Mouse (Mus musculus) ES-E14 (cell line): Measurements from ENCODE around the gene Tbc1d10c. TPM values are rescaled to one million over a fixed set of nuclear protein-coding genes. Genes with fewer than 3 reads are reported as not detected.
A peak's percentile ranks its signal among the peaks of the same experiment; 100 is the strongest.

ENCODE experiments used
- DNase-seq: peaks from one replicate; pipeline ENCODE4 v3.0.0-alpha.2; 2013; ENCODE audit warnings: low read depth, low spot score
- H3K27ac ChIP-seq: 2 replicates; pipeline ENCODE4 v1.5.1; 2012; ENCODE audit warnings: low read depth, mild to moderate bottlenecking, low read length, moderate library complexity, mixed read lengths; ENCODE audit not compliant: poor library complexity, insufficient read depth, severe bottlenecking
- H3K36me3 ChIP-seq: 2 replicates; pipeline ENCODE4 v1.6.1; 2012; ENCODE audit warnings: mild to moderate bottlenecking, low read length, moderate library complexity, mixed read lengths; ENCODE audit not compliant: control insufficient read depth, poor library complexity, insufficient read depth, severe bottlenecking
- H3K4me1 ChIP-seq, 2 experiments: fragments of 150-350 bp in 1 of 2; sonication (generic) in 1 of 2; 2 replicates each; pipeline ENCODE4 v1.6.1; 2012; ENCODE audit warnings: low read length in 2 of 2, mild to moderate bottlenecking in 1 of 2, mixed read lengths in 1 of 2; ENCODE audit not compliant: control insufficient read depth in 2 of 2, insufficient read depth in 2 of 2, poor library complexity in 1 of 2
- H3K4me3 ChIP-seq, 2 experiments: fragments of 150-350 bp in 1 of 2; sonication (generic) in 1 of 2; 2 replicates each; pipeline ENCODE4 v1.5.1; 2012; ENCODE audit warnings: low read length in 2 of 2, low read depth in 1 of 2, mild to moderate bottlenecking in 1 of 2, mixed read lengths in 1 of 2; ENCODE audit not compliant: insufficient read depth in 1 of 2, poor library complexity in 1 of 2, severe bottlenecking in 1 of 2
- H3K9ac ChIP-seq: 2 replicates; pipeline ENCODE4 v1.6.1; 2012; ENCODE audit warnings: low read depth, mild to moderate bottlenecking, low read length, mixed read lengths; ENCODE audit not compliant: poor library complexity, insufficient read depth, severe bottlenecking
- H3K9me3 ChIP-seq: fragments of 150-350 bp; sonication (generic); 2 replicates; pipeline ENCODE4 v1.6.1; 2012; ENCODE audit warnings: low read depth, mild to moderate bottlenecking, low read length; ENCODE audit not compliant: control insufficient read depth, insufficient read depth
- CHD2 ChIP-seq: IDR thresholded peaks from 2 replicates; pipeline ENCODE4 v1.6.1; 2014; ENCODE audit warnings: mild to moderate bottlenecking, low read depth, low read length, inconsistent platforms
- HCFC1 ChIP-seq: IDR thresholded peaks from 2 replicates; pipeline ENCODE4 v1.6.1; 2012; ENCODE audit warnings: low read length, inconsistent platforms, borderline replicate concordance; ENCODE audit not compliant: insufficient read depth
- MAFK ChIP-seq: IDR thresholded peaks from 2 replicates; pipeline ENCODE4 v1.6.1; 2014; ENCODE audit warnings: mild to moderate bottlenecking, low read depth, low read length, inconsistent platforms; ENCODE audit not compliant: insufficient read depth
- ZC3H11A ChIP-seq: IDR thresholded peaks from 2 replicates; pipeline ENCODE4 v1.6.1; 2012; ENCODE audit warnings: low read depth, mild to moderate bottlenecking, inconsistent platforms, low read length, borderline replicate concordance
- ZNF384 ChIP-seq: IDR thresholded peaks from 2 replicates; pipeline ENCODE4 v1.6.1; 2012; ENCODE audit warnings: low read depth, low read length, inconsistent platforms
- in situ Hi-C, 2 experiments: fragments of 600-800 bp; cut with MboI; formaldehyde crosslinking; loops; one replicate each; pipeline ENCODE4 v1.15.1; 2025; ENCODE audit warnings: low sequenced_read_pairs in 2 of 2, inconsistent platforms in 1 of 2; ENCODE audit not compliant: unreplicated experiment in 2 of 2
- total RNA-seq: library from RNA; depleted of rRNA; stranded (reverse); fragments of 300-350 nt; gene quantifications from 2 replicates; pipeline ENCODE4 v1.2.3, GENCODE M21; 2012

Gene Tbc1d10c
- total RNA-seq, 1 experiment, result 2.9 TPM

GRCm38 (mm10) chr19:4148819-4149218, 42.3 kb downstream of the Tbc1d10c start:
- Histone ChIP-seq H3K27ac (no peak overlapping the region; the same call in 1 of the 2 replicates), H3K9me3 (no peaks in the 10 kb centered on the region), H3K4me3 (peak overlapping the region; percentile 85 to 86), H3K4me1 (peaks cover 3 to 44% of the 10 kb centered on the region in 2 experiments), H3K9ac (peak overlapping the region; percentile 86), H3K36me3 (peaks cover 25% of the 10 kb centered on the region)
- TF ChIP-seq ZNF384 (no peak), MAFK (no peak)
- in situ Hi-C loops, result no loop called here
- DNase-seq, result no peak

- H3K9me3 ChIP-seq, result no peaks in the 10 kb centered on the region
- TF ChIP-seq ZC3H11A, result no peak
- TF ChIP-seq HCFC1, result no peak
- TF ChIP-seq ZNF384, result no peak
- TF ChIP-seq CHD2, result no peak
- TF ChIP-seq MAFK, result no peak
- no peak within 1 kb of the TSS; the same call in 1 of the 2 replicates for H3K27ac ChIP-seq
- peak within 1 kb of the TSS; percentile 85 to 86 for H3K4me3 ChIP-seq
- peak within 1 kb of the TSS; percentile 86 for H3K9ac ChIP-seq
- peaks cover 21% of the 10 kb centered on the region; the same call in 1 of the 2 replicates for H3K36me3 ChIP-seq
- peak; percentile 82 for DNase-seq
- H3K4me1 ChIP-seq, result peaks cover 3 to 41% of the 10 kb centered on the region in 2 experiments
- in situ Hi-C loops, result no loop called here
These were observed 42.6 kb downstream of the Tbc1d10c start, which contains the start of gene Coro1b for GRCm38 (mm10) chr19:4148491-4148806. Coro1b (plus strand) TSS chr19:4148619.

GRCm38 (mm10) chr19:4147782-4148490, 43.1 kb downstream of the Tbc1d10c start:
- Histone ChIP-seq H3K4me3 (peak overlapping the region in 1 of 2 experiments; percentile 86; a peak in 2 of 4 replicates), H3K27ac (no peak overlapping the region), H3K9ac (no peak overlapping the region), H3K36me3 (peaks cover 17% of the 10 kb centered on the region; the same call in 1 of the 2 replicates), H3K9me3 (no peaks in the 10 kb centered on the region), H3K4me1 (peaks cover 3 to 36% of the 10 kb centered on the region in 2 experiments)
- in situ Hi-C loops, result no loop called here
- no peak for TF ChIP-seq ZC3H11A
- TF ChIP-seq MAFK, result no peak
- no peak for TF ChIP-seq CHD2
- TF ChIP-seq HCFC1, result no peak
- no peak for TF ChIP-seq ZNF384
- no peak for DNase-seq

- TF ChIP-seq CHD2, result no peak
- TF ChIP-seq MAFK, result no peak
- no peak for TF ChIP-seq ZNF384
- no peak for TF ChIP-seq ZC3H11A
- no peak for TF ChIP-seq HCFC1
- Histone ChIP-seq H3K9ac (no peak overlapping the region), H3K27ac (no peak overlapping the region), H3K4me3 (no peak overlapping the region), H3K36me3 (peaks cover 17% of the 10 kb centered on the region; the same call in 1 of the 2 replicates), H3K4me1 (peaks cover 3 to 32% of the 10 kb centered on the region in 2 experiments), H3K9me3 (no peaks in the 10 kb centered on the region)
- DNase-seq, result no peak
- in situ Hi-C loops, result no loop called here
These were observed 44.1 kb downstream of the Tbc1d10c start for GRCm38 (mm10) chr19:4147022-4147405.
